Mouse (Mus musculus) embryo, embryonic 11 days (tissue): ENCODE measurements around the gene Gm2115.

ENCODE experiments used
- DNase-seq: peaks from one replicate; pipeline ENCODE4 v3.0.0-alpha.2; 2015

Gm2115 gene

GRCm38 (mm10) chr7:84586360-84587100 is 57.8 kb downstream of the Gm2115 start:
- DNase-seq: no peak

- DNase-seq: no peak
These were observed 58.5 kb downstream of the Gm2115 start for GRCm38 (mm10) chr7:84587101-84587783.

- DNase-seq: no peak
These were observed 61.9 kb downstream of the Gm2115 start for GRCm38 (mm10) chr7:84590622-84591021.

GRCm38 (mm10) chr7:84591347-84591746 is 62.6 kb downstream of the Gm2115 start:
- no peak for DNase-seq

- DNase-seq: peak; percentile 76
These were observed 65.5 kb downstream of the Gm2115 start for GRCm38 (mm10) chr7:84594087-84594916.

GRCm38 (mm10) chr7:84594917-84595303 is 66.2 kb downstream of the Gm2115 start:
- DNase-seq: no peak

- no peak for DNase-seq
These were observed 67.2 kb downstream of the Gm2115 start for GRCm38 (mm10) chr7:84596002-84596401.

GRCm38 (mm10) chr7:84596633-84597032 is 67.9 kb downstream of the Gm2115 start:
- no peak for DNase-seq

- no peak for DNase-seq
These were observed 71.9 kb downstream of the Gm2115 start for GRCm38 (mm10) chr7:84600631-84601030.

- no peak for DNase-seq
These were observed 72.6 kb downstream of the Gm2115 start for GRCm38 (mm10) chr7:84601331-84601730.

GRCm38 (mm10) chr7:84604501-84604900 is 75.7 kb downstream of the Gm2115 start:
- no peak for DNase-seq

- peak; percentile 16 for DNase-seq
These were observed 76.4 kb downstream of the Gm2115 start for GRCm38 (mm10) chr7:84605033-84605687.

GRCm38 (mm10) chr7:84605704-84606292 is 77.0 kb downstream of the Gm2115 start:
- DNase-seq: peak; percentile 37

- DNase-seq: peak; percentile 64
These were observed 77.6 kb downstream of the Gm2115 start, which contains the start of gene Fah for GRCm38 (mm10) chr7:84606293-84606749. Gene Fah, minus strand, starts transcription at chr7:84606722.

GRCm38 (mm10) chr7:84611609-84612008 is 82.9 kb downstream of the Gm2115 start:
- DNase-seq: no peak

GRCm38 (mm10) chr7:84612445-84612844 is 83.7 kb downstream of the Gm2115 start:
- DNase-seq: no peak

GRCm38 (mm10) chr7:84618951-84619350 is 90.2 kb downstream of the Gm2115 start:
- DNase-seq: no peak

GRCm38 (mm10) chr7:84620956-84621355 is 92.2 kb downstream of the Gm2115 start:
- no peak for DNase-seq

- no peak for DNase-seq
These were observed 95.0 kb downstream of the Gm2115 start for GRCm38 (mm10) chr7:84623718-84624117.

- no peak for DNase-seq
These were observed 103.1 kb downstream of the Gm2115 start for GRCm38 (mm10) chr7:84631878-84632277.
